Mouse (Mus musculus) MN1 (cell line): ENCODE measurements around the gene Mfsd4b1.
A peak's percentile ranks its signal among the peaks of the same experiment; 100 is the strongest.

Source experiments
- DNase-seq: peaks from one replicate; pipeline ENCODE4 v3.0.0-alpha.2; 2016; ENCODE audit warnings: low spot score

The Mfsd4b1 gene

GRCm38 (mm10) chr10:40024554-40025428, at the start of gene Mfsd4b1:
Mfsd4b1 (minus strand) TSS chr10:40025268.
- peak; percentile 83 for DNase-seq

GRCm38 (mm10) chr10:40073608-40074007, 48.5 kb upstream of the Mfsd4b1 start:
- peak; percentile 22 for DNase-seq

- no peak for DNase-seq
Observed at GRCm38 (mm10) chr10:40070684-40071083, 45.6 kb upstream of the Mfsd4b1 start.

GRCm38 (mm10) chr10:40069270-40069669, 44.2 kb upstream of the Mfsd4b1 start:
- DNase-seq = no peak

GRCm38 (mm10) chr10:40068595-40068994, 43.5 kb upstream of the Mfsd4b1 start:
- DNase-seq = no peak

DNA sequence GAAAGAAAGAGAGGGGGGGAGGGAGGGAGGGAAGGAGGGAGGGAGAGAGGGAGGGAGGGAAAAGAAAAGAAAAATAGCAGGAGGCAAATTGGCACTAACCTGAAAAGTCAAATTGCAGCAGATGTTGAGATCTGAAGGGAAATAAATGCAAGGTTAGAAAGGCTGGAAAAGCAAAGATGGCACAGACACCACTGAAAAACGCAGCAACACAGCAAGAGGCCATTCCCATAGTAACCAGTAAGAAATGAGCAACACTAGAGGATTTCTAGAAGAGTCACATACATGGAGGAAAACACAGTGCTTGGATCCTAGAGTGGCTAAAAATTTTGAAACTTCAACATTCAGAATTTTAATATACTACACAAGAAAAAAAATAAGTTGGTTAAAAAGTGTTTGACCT, 42.5 kb upstream of the Mfsd4b1 start:
- DNase-seq = no peak

- no peak for DNase-seq
Observed at GRCm38 (mm10) chr10:40067071-40067470, 42.0 kb upstream of the Mfsd4b1 start.

GRCm38 (mm10) chr10:40065357-40065756, 40.3 kb upstream of the Mfsd4b1 start:
- DNase-seq = no peak

GRCm38 (mm10) chr10:40063291-40063890, 38.3 kb upstream of the Mfsd4b1 start:
- no peak for DNase-seq

DNA sequence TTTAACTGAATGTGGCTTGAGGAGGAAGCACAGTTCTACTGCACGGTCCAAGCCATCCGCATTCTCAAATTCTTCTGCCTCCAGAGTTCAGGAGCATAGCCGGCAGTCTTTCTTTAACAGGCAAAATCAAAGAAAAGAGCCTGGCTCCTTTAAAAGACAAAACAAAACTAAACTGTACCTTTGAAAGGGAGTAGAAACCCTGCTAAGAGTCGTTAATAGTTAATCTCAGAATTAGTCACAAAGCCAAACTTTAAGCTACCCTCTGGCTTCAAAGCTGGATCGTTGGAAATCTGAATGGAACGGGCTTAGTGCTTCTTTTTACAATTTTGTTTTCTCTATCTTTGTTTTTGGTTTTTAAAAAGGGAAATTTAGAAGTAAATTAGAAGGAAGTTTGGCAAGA, 37.7 kb upstream of the Mfsd4b1 start:
- DNase-seq = no peak

DNA sequence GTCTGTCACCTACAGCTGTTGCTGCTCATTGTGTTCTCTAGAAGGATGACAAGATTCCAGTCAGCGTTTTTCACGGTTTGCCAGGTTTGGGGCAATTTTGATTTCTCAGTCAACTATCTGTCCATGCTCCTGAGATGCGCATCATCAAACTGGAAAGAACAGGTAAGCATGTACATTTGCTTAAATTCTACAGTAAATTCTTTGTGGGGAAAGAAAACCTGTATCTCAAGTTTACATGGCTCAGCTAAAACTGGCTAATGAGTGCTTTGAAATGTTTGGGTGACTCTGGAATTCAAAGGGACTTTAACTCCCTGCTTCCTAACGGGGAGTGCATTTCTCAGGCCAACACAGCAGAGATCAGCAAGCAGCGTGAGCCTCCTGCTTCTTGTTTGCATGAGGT, 36.9 kb upstream of the Mfsd4b1 start:
- DNase-seq = no peak

DNA sequence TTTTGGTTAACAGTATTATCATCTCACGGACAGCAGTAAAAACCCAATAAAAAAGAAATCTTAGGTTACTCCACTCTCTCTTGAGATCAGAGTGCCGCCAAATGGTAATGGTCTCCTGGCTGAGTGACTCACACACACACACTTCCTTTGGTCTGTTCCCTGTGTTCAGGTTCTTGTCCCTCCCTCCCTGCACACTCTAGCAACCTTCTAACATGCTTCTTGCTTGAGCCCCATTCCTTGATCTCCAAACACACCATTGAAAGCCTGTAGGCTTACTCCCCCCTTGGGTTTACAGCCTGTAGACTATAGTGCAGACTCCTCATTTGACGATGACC, 33.7 kb upstream of the Mfsd4b1 start:
- no peak for DNase-seq

DNA sequence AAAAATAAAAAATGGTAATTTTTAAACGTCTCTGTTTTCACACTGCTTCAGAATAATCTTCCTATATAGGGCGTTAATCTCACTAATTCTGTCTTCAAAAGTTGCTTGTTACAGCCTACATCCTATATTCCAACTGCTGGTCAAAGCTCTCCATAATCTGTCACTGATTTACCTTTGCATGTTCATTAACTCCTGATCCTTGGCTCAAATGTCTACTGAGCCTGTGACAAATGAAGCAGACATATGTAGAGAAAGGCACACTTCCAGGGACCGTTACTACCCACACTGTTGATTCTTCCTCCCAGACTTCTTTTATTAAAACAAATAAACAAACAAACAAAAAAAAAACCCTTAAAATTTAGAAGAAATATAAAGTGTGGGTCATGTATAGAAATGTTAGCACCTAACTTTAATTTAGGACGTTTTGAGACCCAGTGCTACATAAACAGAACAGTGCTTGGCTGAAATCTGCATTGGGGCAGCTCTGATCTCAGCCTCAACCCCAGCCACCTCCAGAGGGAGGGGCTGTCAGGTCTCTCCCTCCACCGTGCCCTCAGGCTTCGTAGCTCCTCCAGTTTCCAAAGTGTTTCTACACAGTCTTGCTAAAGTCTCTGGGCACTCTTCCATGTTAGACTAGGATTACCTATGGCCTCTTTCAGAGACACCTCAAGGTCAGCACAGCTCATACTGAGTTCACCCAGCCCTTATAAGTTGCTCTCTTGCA, 33.2 kb upstream of the Mfsd4b1 start:
- no peak for DNase-seq

DNA sequence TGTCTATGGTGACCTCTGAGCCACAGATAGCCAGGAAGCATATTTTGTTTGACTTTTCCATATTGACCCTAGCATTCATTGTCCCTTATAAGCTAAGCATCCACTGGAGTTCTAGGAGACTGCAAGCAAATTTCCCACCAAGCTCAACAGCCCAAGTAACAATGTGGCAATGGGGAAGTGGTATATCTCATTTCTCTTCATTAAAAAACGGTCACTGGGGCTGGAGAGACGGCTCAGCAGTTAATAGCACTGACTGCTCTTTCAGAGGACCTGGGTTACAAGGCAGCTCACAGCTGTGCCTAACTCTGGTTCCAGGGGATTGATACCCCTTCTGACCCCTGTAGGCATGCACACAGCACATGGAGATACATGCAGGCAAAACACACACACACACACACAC, 32.5 kb upstream of the Mfsd4b1 start:
- DNase-seq = no peak

DNA sequence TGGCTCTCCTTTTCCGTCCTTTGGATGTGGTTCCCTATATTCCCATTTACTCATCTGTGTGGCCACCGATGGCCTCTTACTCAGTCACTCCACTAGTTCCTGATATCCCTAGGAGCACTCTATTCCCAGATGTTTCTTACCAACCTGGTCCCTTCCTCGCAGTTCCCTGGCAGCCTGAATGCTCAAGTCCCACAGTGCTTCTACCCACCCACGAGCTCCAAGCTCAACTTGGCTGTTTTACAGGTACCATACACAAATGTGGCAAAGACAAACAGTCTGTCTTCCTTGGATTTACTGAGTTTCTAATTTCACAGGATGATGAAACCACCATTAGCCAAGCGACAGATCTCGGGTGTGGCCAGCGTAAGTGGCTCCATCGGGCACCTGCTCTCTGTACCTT, 29.4 kb upstream of the Mfsd4b1 start:
- DNase-seq = no peak

GRCm38 (mm10) chr10:40053896-40054295, 28.8 kb upstream of the Mfsd4b1 start:
- no peak for DNase-seq

GRCm38 (mm10) chr10:40053257-40053895, 28.3 kb upstream of the Mfsd4b1 start:
- peak; percentile 49 for DNase-seq

DNA sequence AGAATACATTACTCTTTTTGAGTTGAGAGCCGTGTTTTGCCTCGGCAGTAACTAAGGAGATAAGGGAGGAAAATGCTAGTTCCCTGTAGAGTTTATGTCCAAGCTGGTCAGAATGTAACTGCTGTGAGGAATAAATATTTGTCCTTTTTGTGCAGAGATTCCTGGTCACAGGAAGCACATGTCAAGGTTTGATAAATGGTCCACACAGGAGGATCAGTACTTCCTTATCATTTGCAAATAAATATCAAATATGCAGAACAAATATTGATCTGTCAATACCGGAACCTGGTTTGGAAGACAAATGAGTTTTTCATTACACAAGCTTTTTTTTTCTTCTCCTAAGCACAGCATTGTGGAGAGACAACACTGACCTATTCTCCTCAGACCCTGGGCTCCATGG, 26.9 kb upstream of the Mfsd4b1 start:
- DNase-seq = no peak

DNA sequence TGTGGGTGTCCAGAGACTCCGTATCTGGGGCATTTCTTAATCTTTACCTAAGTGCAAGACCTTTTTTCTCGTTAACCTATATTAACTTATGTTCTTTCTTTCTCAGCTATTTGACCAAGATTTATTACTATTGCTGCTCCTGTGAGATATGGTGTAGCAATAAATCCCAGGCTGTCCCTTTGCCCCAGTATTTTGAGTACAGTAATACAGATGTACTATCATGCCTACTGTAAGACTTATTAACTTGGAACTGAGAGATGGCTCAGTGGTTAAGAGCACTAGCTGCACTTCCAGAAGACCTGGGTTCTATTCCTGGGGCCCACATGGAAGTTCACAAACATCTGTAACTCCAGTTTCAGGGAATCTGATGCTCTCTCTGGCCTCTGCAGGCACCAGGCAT, 25.7 kb upstream of the Mfsd4b1 start:
- DNase-seq = no peak

- peak; percentile 25 for DNase-seq
Observed at GRCm38 (mm10) chr10:40041339-40041738, 16.3 kb upstream of the Mfsd4b1 start.

DNA sequence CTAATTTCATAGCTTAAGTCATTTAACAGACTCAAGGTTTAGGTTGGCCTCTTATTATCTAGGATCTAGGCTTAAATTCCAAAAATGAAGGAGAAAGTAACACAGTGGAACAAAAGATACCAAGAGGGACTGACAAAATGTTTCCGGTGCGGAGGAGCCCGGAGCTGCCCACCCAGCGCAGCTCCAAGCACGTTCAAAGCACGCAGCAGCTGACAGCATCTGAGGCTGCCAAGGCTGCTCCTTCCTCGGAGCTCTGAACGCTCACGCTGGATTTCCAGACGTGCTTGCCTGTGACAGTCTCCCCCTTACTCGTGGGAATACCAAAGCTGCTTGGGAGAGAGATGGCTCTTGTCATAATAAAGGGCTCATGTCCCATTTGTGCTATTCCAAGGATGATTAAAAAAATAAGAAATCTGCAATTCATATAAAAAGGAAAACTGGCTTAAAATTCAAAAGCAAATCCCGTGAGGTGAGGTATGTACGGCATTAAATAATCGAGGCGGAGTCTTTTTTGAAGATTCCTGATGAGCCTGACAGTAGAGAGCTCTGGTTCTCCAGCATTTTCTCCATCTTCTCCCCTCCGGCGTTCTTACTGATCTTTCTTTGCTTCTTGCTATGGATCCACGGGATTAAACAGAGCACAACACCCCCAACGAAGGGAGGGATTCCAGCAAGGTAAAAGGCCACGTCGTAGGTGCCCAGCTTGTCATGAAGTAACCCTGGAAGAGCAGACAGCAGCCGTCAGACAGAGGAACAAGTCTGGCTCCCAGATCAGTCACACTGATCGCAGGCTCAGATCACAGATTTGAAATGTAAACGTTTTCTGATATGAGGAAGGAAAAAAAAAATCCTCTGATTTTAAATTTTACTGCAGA, 11.9 kb upstream of the Mfsd4b1 start:
- DNase-seq = no peak

GRCm38 (mm10) chr10:40034956-40035355, 9.9 kb upstream of the Mfsd4b1 start:
- no peak for DNase-seq
